Mouse (Mus musculus) stomach, postnatal 0 days (tissue): ENCODE measurements around the gene Nuak2. TPM values are rescaled to one million over a fixed set of nuclear protein-coding genes. Genes with fewer than 3 reads are reported as not detected.

Source experiments
- ATAC-seq: fragments of 200-750 bp; cut with Nextera tagmentation; 2 replicates; pipeline ENCODE4 v1.8.0; 2017; ENCODE audit not compliant: low FRiP score, low TSS enrichment
- DNase-seq: peaks from one replicate; pipeline ENCODE4 v3.0.0-alpha.2; 2016; ENCODE audit warnings: low spot score
- H3K27ac ChIP-seq: fragments of 300-500 bp; sonication (generic); replicated peaks from 2 replicates; pipeline ENCODE4 v1.5.1; 2014; ENCODE audit warnings: mild to moderate bottlenecking, control low read depth
- H3K27me3 ChIP-seq: fragments of 300-500 bp; sonication (generic); 2 replicates; pipeline ENCODE4 v1.6.1; 2014; ENCODE audit warnings: low read length; ENCODE audit not compliant: control insufficient read depth, insufficient read depth
- H3K36me3 ChIP-seq: fragments of 300-500 bp; sonication (generic); 2 replicates; pipeline ENCODE4 v1.6.1; 2014; ENCODE audit warnings: low read length, mixed read lengths; ENCODE audit not compliant: control insufficient read depth, insufficient read depth
- H3K4me1 ChIP-seq: fragments of 300-500 bp; sonication (generic); replicated peaks from 2 replicates; pipeline ENCODE4 v1.6.1; 2014; ENCODE audit warnings: antibody characterized with exemption; ENCODE audit not compliant: control insufficient read depth, insufficient read depth
- H3K4me2 ChIP-seq: fragments of 300-500 bp; sonication (generic); replicated peaks from 2 replicates; pipeline ENCODE4 v1.6.1; 2014; ENCODE audit warnings: low read depth, mild to moderate bottlenecking, control low read depth, moderate library complexity
- H3K4me3 ChIP-seq: fragments of 300-500 bp; sonication (generic); 2 replicates; pipeline ENCODE4 v1.5.1; 2014; ENCODE audit warnings: low read depth, low read length, control low read depth
- H3K9ac ChIP-seq: fragments of 300-500 bp; sonication (generic); 2 replicates; pipeline ENCODE4 v1.6.1; 2014; ENCODE audit warnings: mild to moderate bottlenecking, low read length, control low read depth, mixed read lengths
- H3K9me3 ChIP-seq: fragments of 300-500 bp; sonication (generic); 2 replicates; pipeline ENCODE4 v1.6.1; 2016; ENCODE audit warnings: low read length; ENCODE audit not compliant: control insufficient read depth
- CTCF ChIP-seq: IDR thresholded peaks from 2 replicates; pipeline ENCODE4 v1.5.1; 2016; ENCODE audit warnings: antibody characterized with exemption, low read depth, mild to moderate bottlenecking, moderate library complexity
- EP300 ChIP-seq: optimal IDR thresholded peaks from 2 replicates; pipeline ENCODE3; 2016; ENCODE audit warnings: antibody characterized with exemption
- WGBS: fragments of 180-500 bp; shearing (Covaris S2); extraction: QIAGEN DNeasy Blood & Tissue Kit; methylation state at CpG from one replicate; pipeline ENCODE4 v1.1.7; 2014; 5-methylcytosine and 5-hydroxymethylcytosine counted together
- polyA plus RNA-seq: library from polyadenylated mRNA; unstranded; fragments of >200 nt; fragmentation: Nextera tagmentation; extraction: Ambion mirVana; gene quantifications from 2 replicates; pipeline ENCODE4 v1.2.1, GENCODE M21; 2015

Nuak2 gene
- polyA plus RNA-seq, 1 experiment from 2014 or later: 6.2 TPM

GRCm38 (mm10) chr1:132316625-132316994 lies 684 bp downstream of the Nuak2 start:
- peak overlapping the region; percentile 53 for H3K27ac ChIP-seq
- peak overlapping the region; percentile 67; the same call in 1 of the 2 replicates for H3K9ac ChIP-seq
- TF ChIP-seq EP300: no peak
- no peak for TF ChIP-seq CTCF
- H3K36me3 ChIP-seq: no peaks in the 10 kb centered on the region
- no peak for DNase-seq
- peak overlapping the region; percentile 90 for H3K4me2 ChIP-seq
- WGBS: 42% methylated on average over 7 of the region's 7 CpGs
- no peak for ATAC-seq
- H3K4me1 ChIP-seq: 0 out of 2 replicates have a peak, but pooled peaks cover 2% of the 10 kb centered on the region
- H3K9me3 ChIP-seq: no peaks in the 10 kb centered on the region
- peak overlapping the region; percentile 52 for H3K4me3 ChIP-seq
- H3K27me3 ChIP-seq: no peaks in the 10 kb centered on the region

- no peak overlapping the region for H3K9ac ChIP-seq
These were observed 1.5 kb downstream of the Nuak2 start for GRCm38 (mm10) chr1:132317413-132317812.

GRCm38 (mm10) chr1:132317894-132318863 lies 2.3 kb downstream of the Nuak2 start:
- no peaks in the 10 kb centered on the region for H3K36me3 ChIP-seq
- TF ChIP-seq EP300: no peak
- no peak for TF ChIP-seq CTCF
- no peaks in the 10 kb centered on the region for H3K9me3 ChIP-seq
- 46% methylated on average over 8 of the region's 8 CpGs for WGBS
- H3K27ac ChIP-seq: peak overlapping the region; percentile 58
- DNase-seq (no peak), ATAC-seq (no peak)
- peak overlapping the region; percentile 29 for H3K4me2 ChIP-seq
- 0 out of 2 replicates have a peak overlapping the region, but pooled peaks have one; percentile 4 for H3K4me3 ChIP-seq
- no peaks in the 10 kb centered on the region for H3K27me3 ChIP-seq
- 0 out of 2 replicates have a peak, but pooled peaks cover 2% of the 10 kb centered on the region for H3K4me1 ChIP-seq
- H3K9ac ChIP-seq: no peak overlapping the region

More at GRCm38 (mm10) chr1:132317413-132317812, 1.5 kb downstream of the Nuak2 start:
- WGBS: 45% methylated on average over 4 of the region's 4 CpGs
- Histone ChIP-seq H3K27me3 (no peaks in the 10 kb centered on the region), H3K4me2 (peak overlapping the region; percentile 29), H3K9me3 (no peaks in the 10 kb centered on the region), H3K36me3 (no peaks in the 10 kb centered on the region), H3K27ac (peak overlapping the region; percentile 58), H3K4me1 (0 out of 2 replicates have a peak, but pooled peaks cover 2% of the 10 kb centered on the region), H3K4me3 (0 out of 2 replicates have a peak overlapping the region, but pooled peaks have one; percentile 4)
- peak; percentile 60 for DNase-seq
- no peak for TF ChIP-seq CTCF
- no peak for TF ChIP-seq EP300
- ATAC-seq: 0 out of 2 replicates have a peak, but pooled peaks have one; percentile 16

GRCm38 (mm10) chr1:132319242-132319641 lies 3.3 kb downstream of the Nuak2 start:
- no peak overlapping the region for H3K4me3 ChIP-seq
- 0 out of 2 replicates have a peak, but pooled peaks cover 2% of the 10 kb centered on the region for H3K4me1 ChIP-seq
- ATAC-seq (peak; percentile 75), DNase-seq (peak; percentile 87)
- H3K9ac ChIP-seq: no peak overlapping the region
- WGBS: 44% methylated on average over 5 of the region's 5 CpGs
- no peaks in the 10 kb centered on the region for H3K36me3 ChIP-seq
- H3K27me3 ChIP-seq: no peaks in the 10 kb centered on the region
- peak overlapping the region; percentile 61 for H3K27ac ChIP-seq
- no peak overlapping the region for H3K4me2 ChIP-seq
- TF ChIP-seq EP300 (no peak), CTCF (no peak)
- no peaks in the 10 kb centered on the region for H3K9me3 ChIP-seq

- Histone ChIP-seq H3K27ac (no peak overlapping the region), H3K9ac (no peak overlapping the region), H3K27me3 (no peaks in the 10 kb centered on the region), H3K36me3 (no peaks in the 10 kb centered on the region), H3K4me2 (no peak overlapping the region), H3K9me3 (no peaks in the 10 kb centered on the region), H3K4me1 (0 out of 2 replicates have a peak, but pooled peaks cover 2% of the 10 kb centered on the region), H3K4me3 (no peak overlapping the region)
- ATAC-seq: no peak
- no peak for DNase-seq
- WGBS: 64% methylated on average over 7 of the region's 7 CpGs
- TF ChIP-seq EP300: no peak
- TF ChIP-seq CTCF: no peak
These were observed 6.1 kb downstream of the Nuak2 start for GRCm38 (mm10) chr1:132321821-132322580.
